Mouse (Mus musculus): Measurements from ENCODE around the gene 2410137M14Rik.

DNA sequence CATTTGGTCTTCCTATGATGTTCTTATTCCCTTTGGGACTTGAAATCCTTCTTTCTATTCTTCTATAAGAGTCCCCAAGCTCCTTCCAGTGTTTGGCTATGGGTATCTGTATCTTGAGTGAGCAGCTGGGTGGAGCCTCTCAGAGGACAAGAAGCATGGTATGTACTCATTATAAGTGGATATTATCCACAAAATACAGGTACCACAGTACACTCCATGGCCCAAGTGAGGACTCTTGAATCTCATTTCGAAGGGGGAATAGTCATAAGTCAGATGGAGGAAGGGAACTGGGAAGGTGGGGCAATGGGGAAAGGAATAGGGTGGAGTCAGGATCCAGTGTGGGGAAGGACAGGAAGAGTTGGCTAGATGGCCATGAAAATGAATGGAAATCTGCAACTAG, 28.0 kb downstream of the 2410137M14Rik start:
- TF ChIP-seq TAL1 (IDR thresholded peaks at IDR 0.05; ENCODE audit: low read length) (no peak), GATA1 (IDR thresholded peaks at IDR 0.05; ENCODE audit: low read length) (no peak)
